Mouse (Mus musculus): ENCODE results near the gene Miga1. TPM values are rescaled to one million over a fixed set of nuclear protein-coding genes. Genes with fewer than 3 reads are reported as not detected.

Miga1 gene
- polyA plus RNA-seq, 1 experiment, result 6.7 TPM

- 93% methylated on average over 1 of the region's 1 CpGs for WGBS
- no peak for TF ChIP-seq CTCF (IDR thresholded peaks at IDR 0.05; ENCODE audit: extremely low read depth, insufficient read length, insufficient replicate concordance, low read depth, low read length)
- TF ChIP-seq POLR2A (IDR thresholded peaks at IDR 0.05; ENCODE audit: low read depth, low read length), result no peak
- peaks cover 9% of the 10 kb centered on the region for H3K36me3 ChIP-seq (ENCODE audit: control insufficient read depth, insufficient read depth, low read length)
These were observed 55.9 kb downstream of the Miga1 start for GRCm38 (mm10) chr3:152284306-152284705.

GRCm38 (mm10) chr3:152282126-152282525, 58.1 kb downstream of the Miga1 start:
- H3K27ac ChIP-seq (ENCODE audit: insufficient read depth, low read depth, low read length), result no peak overlapping the region
- no peak overlapping the region for H3K4me3 ChIP-seq (ENCODE audit: low read depth, low read length)
- TF ChIP-seq POLR2A (IDR thresholded peaks at IDR 0.05; ENCODE audit: low read depth, low read length) (no peak), CTCF (IDR thresholded peaks at IDR 0.05; ENCODE audit: extremely low read depth, insufficient read length, insufficient replicate concordance, low read depth, low read length) (no peak)
- 61% methylated on average over 3 of the region's 3 CpGs for WGBS
- H3K27me3 ChIP-seq (ENCODE audit: control insufficient read depth, insufficient read depth, low read length), result no peaks in the 10 kb centered on the region
- no peaks in the 10 kb centered on the region for H3K4me1 ChIP-seq (ENCODE audit: control insufficient read depth, insufficient read depth, insufficient read length, low read length)
- H3K36me3 ChIP-seq (ENCODE audit: control insufficient read depth, insufficient read depth, low read length), result peaks cover 9% of the 10 kb centered on the region

More at GRCm38 (mm10) chr3:152284306-152284705, 55.9 kb downstream of the Miga1 start:
- Histone ChIP-seq H3K27ac (ENCODE audit: insufficient read depth, low read depth, low read length) (no peak overlapping the region), H3K4me1 (ENCODE audit: control insufficient read depth, insufficient read depth, insufficient read length, low read length) (no peaks in the 10 kb centered on the region), H3K4me3 (ENCODE audit: low read depth, low read length) (no peak overlapping the region), H3K27me3 (ENCODE audit: control insufficient read depth, insufficient read depth, low read length) (no peaks in the 10 kb centered on the region)

GRCm38 (mm10) chr3:152278431-152278830, 61.8 kb downstream of the Miga1 start:
- Histone ChIP-seq H3K4me1 (ENCODE audit: control insufficient read depth, insufficient read depth, insufficient read length, low read length) (no peaks in the 10 kb centered on the region), H3K27me3 (ENCODE audit: control insufficient read depth, insufficient read depth, low read length) (no peaks in the 10 kb centered on the region), H3K4me3 (ENCODE audit: low read depth, low read length) (no peak overlapping the region), H3K36me3 (ENCODE audit: control insufficient read depth, insufficient read depth, low read length) (peaks cover 5% of the 10 kb centered on the region), H3K27ac (ENCODE audit: insufficient read depth, low read depth, low read length) (no peak overlapping the region)
- TF ChIP-seq POLR2A (IDR thresholded peaks at IDR 0.05; ENCODE audit: low read depth, low read length) (no peak), CTCF (IDR thresholded peaks at IDR 0.05; ENCODE audit: extremely low read depth, insufficient read length, insufficient replicate concordance, low read depth, low read length) (no peak)
- WGBS, result 74% methylated on average over 2 of the region's 2 CpGs

GRCm38 (mm10) chr3:152277912-152278311, 62.3 kb downstream of the Miga1 start:
- Histone ChIP-seq H3K36me3 (ENCODE audit: control insufficient read depth, insufficient read depth, low read length) (peaks cover 3% of the 10 kb centered on the region; the same call in 1 of the 2 replicates), H3K27ac (ENCODE audit: insufficient read depth, low read depth, low read length) (no peak overlapping the region), H3K4me3 (ENCODE audit: low read depth, low read length) (no peak overlapping the region), H3K27me3 (ENCODE audit: control insufficient read depth, insufficient read depth, low read length) (no peaks in the 10 kb centered on the region), H3K4me1 (ENCODE audit: control insufficient read depth, insufficient read depth, insufficient read length, low read length) (no peaks in the 10 kb centered on the region)
- WGBS, result 88% methylated on average over 2 of the region's 2 CpGs
- TF ChIP-seq POLR2A (IDR thresholded peaks at IDR 0.05; ENCODE audit: low read depth, low read length), result no peak
- no peak for TF ChIP-seq CTCF (IDR thresholded peaks at IDR 0.05; ENCODE audit: extremely low read depth, insufficient read length, insufficient replicate concordance, low read depth, low read length)

- TF ChIP-seq CTCF (IDR thresholded peaks at IDR 0.05; ENCODE audit: extremely low read depth, insufficient read length, insufficient replicate concordance, low read depth, low read length), result no peak
- no peak for TF ChIP-seq POLR2A (IDR thresholded peaks at IDR 0.05; ENCODE audit: low read depth, low read length)
- WGBS, result 96% methylated on average over 3 of the region's 3 CpGs
These were observed 63.3 kb downstream of the Miga1 start for GRCm38 (mm10) chr3:152276935-152277334.

GRCm38 (mm10) chr3:152275008-152275407, 65.2 kb downstream of the Miga1 start:
- Histone ChIP-seq H3K4me1 (ENCODE audit: control insufficient read depth, insufficient read depth, insufficient read length, low read length) (no peaks in the 10 kb centered on the region), H3K4me3 (ENCODE audit: low read depth, low read length) (no peak overlapping the region), H3K27ac (ENCODE audit: insufficient read depth, low read depth, low read length) (no peak overlapping the region), H3K27me3 (ENCODE audit: control insufficient read depth, insufficient read depth, low read length) (no peaks in the 10 kb centered on the region), H3K36me3 (ENCODE audit: control insufficient read depth, insufficient read depth, low read length) (no peaks in the 10 kb centered on the region)
- no peak for TF ChIP-seq CTCF (IDR thresholded peaks at IDR 0.05; ENCODE audit: extremely low read depth, insufficient read length, insufficient replicate concordance, low read depth, low read length)
- TF ChIP-seq POLR2A (IDR thresholded peaks at IDR 0.05; ENCODE audit: low read depth, low read length), result no peak
- 84% methylated on average over 8 of the region's 8 CpGs for WGBS

More at GRCm38 (mm10) chr3:152276935-152277334, 63.3 kb downstream of the Miga1 start:
- Histone ChIP-seq H3K36me3 (ENCODE audit: control insufficient read depth, insufficient read depth, low read length) (0 out of 2 replicates have a peak, but pooled peaks cover 1% of the 10 kb centered on the region), H3K27me3 (ENCODE audit: control insufficient read depth, insufficient read depth, low read length) (no peaks in the 10 kb centered on the region), H3K27ac (ENCODE audit: insufficient read depth, low read depth, low read length) (no peak overlapping the region), H3K4me3 (ENCODE audit: low read depth, low read length) (no peak overlapping the region), H3K4me1 (ENCODE audit: control insufficient read depth, insufficient read depth, insufficient read length, low read length) (no peaks in the 10 kb centered on the region)

- H3K36me3 ChIP-seq (ENCODE audit: control insufficient read depth, insufficient read depth, low read length), result no peaks in the 10 kb centered on the region
- no peaks in the 10 kb centered on the region for H3K27me3 ChIP-seq (ENCODE audit: control insufficient read depth, insufficient read depth, low read length)
- no peaks in the 10 kb centered on the region for H3K4me1 ChIP-seq (ENCODE audit: control insufficient read depth, insufficient read depth, insufficient read length, low read length)
- no peak overlapping the region for H3K4me3 ChIP-seq (ENCODE audit: low read depth, low read length)
- no peak for TF ChIP-seq POLR2A (IDR thresholded peaks at IDR 0.05; ENCODE audit: low read depth, low read length)
- no peak overlapping the region for H3K27ac ChIP-seq (ENCODE audit: insufficient read depth, low read depth, low read length)
- 94% methylated on average over 20 of the region's 20 CpGs for WGBS
These were observed 67.1 kb downstream of the Miga1 start for GRCm38 (mm10) chr3:152272974-152273685.
